Mouse (Mus musculus) embryonic stem cell, embryonic (primary cell): Measurements from ENCODE around the gene Klhl42.

ENCODE experiments used
- CTCF ChIA-PET, 4 experiments: fragments of 300-600 bp in 2 of 4; fragments of 350-600 bp in 2 of 4; sonication (Branson Sonifier 250); formaldehyde crosslinking; loops; one replicate each; lab custom pipeline; 2022; ENCODE audit warnings: inconsistent platforms in 2 of 4; lab: Charles Lee
- POLR2A ChIA-PET, 4 experiments: fragments of 300-600 bp in 2 of 4; fragments of 350-600 bp in 2 of 4; sonication (Branson Sonifier 250); formaldehyde crosslinking; loops; one replicate each; lab custom pipeline; 2022; ENCODE audit warnings: antibody characterized with exemption in 4 of 4, inconsistent platforms in 1 of 4; lab: Charles Lee

Klhl42 gene

GRCm38 (mm10) chr6:147075808-147076387 lies 15.3 kb upstream of the Klhl42 start:
- POLR2A ChIA-PET: interaction anchor here (0.9 to 2.9 kb wide), 17 partner anchors 9 to 55 kb away, joined by 3 to 47 read pairs (median 5); partner anchors contain the start of genes Klhl42 (in 3 of the 4), Mansc4 (in 2 of the 4) and Mrps35 (in 2 of the 4)
- CTCF ChIA-PET: interaction anchor here in 3 of 4 experiments (0.6 to 1.9 kb wide), 8 partner anchors 10 to 242 kb away, joined by 3 to 8 read pairs (median 4); no protein-coding TSS in a partner anchor

- CTCF ChIA-PET: interaction anchor here in 1 of 4 experiments (0.5 to 1.9 kb wide), 5 partner anchors 29 to 442 kb away, joined by 3 to 8 read pairs (median 4); no protein-coding TSS in a partner anchor
- POLR2A ChIA-PET: interaction anchor here in 3 of 4 experiments (0.5 to 2.9 kb wide), 21 partner anchors 9 to 1869 kb away, joined by 3 to 47 read pairs (median 5); partner anchors contain the start of genes Mansc4 (in 3 of the 3), Klhl42 (in 2 of the 3), Mrps35 (in 2 of the 3) and Ergic2 (in 1 of the 3)
Observed at GRCm38 (mm10) chr6:147076878-147077277, 14.3 kb upstream of the Klhl42 start.

GRCm38 (mm10) chr6:147079919-147080318 lies 11.3 kb upstream of the Klhl42 start:
- CTCF ChIA-PET: interaction anchor here in 1 of 4 experiments (0.8 kb wide), 1 partner anchor 9 kb away, joined by 3 read pairs; no protein-coding TSS in a partner anchor
- POLR2A ChIA-PET: interaction anchor here in 3 of 4 experiments (0.6 to 3.0 kb wide), 15 partner anchors 9 to 871 kb away, joined by 3 to 19 read pairs (median 3); partner anchors contain the start of genes Klhl42 (in 2 of the 3), Mrps35 (in 1 of the 3) and Rep15 (in 1 of the 3)

DNA sequence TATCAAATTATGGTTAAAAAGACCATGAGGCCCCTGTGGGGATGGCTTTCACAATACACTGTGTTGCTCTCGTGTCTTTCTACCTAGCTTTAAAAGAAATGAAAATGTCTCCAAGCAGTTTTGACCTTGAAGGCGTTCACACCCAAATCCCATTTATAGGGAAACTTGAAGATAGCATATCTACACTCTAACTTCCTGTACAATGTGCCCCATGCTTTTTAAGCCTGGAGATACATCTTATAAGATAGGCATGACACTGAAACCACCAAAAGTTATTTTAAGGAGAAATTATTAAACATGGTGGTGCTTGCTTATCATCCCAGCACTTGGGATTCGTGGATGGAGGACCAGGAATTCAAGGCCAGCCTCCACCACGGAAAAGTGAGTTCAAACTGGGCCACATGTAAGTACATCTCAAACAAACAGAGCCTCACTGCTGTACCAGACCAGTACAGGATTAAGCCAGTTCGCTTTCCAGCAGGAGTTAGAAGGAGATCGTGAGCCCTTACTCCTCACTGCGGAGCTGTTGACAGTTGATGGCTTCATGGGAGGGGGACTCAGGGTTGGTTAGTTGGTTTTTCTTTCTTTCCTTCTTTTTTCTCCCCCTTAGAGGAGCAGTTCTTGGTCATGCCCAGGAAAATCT lies 5.7 kb upstream of the Klhl42 start:
- POLR2A ChIA-PET: interaction anchor here in 3 of 4 experiments (0.6 to 3.8 kb wide), 16 partner anchors 9 to 1126 kb away, joined by 3 to 47 read pairs (median 3); partner anchors contain the start of gene Mrps35 (in 1 of the 3)
- CTCF ChIA-PET: no interaction called here

- POLR2A ChIA-PET: interaction anchor here in 3 of 4 experiments (0.6 to 3.8 kb wide), 12 partner anchors 9 to 1119 kb away, joined by 3 to 47 read pairs (median 3); no protein-coding TSS in a partner anchor
Observed at GRCm38 (mm10) chr6:147086594-147087225, 4.5 kb upstream of the Klhl42 start, which contains the start of gene Mansc4. Gene Mansc4 (minus strand): TSS chr6:147087032.

GRCm38 (mm10) chr6:147087736-147088135 lies 3.4 kb upstream of the Klhl42 start:
- POLR2A ChIA-PET: interaction anchor here in 3 of 4 experiments (0.7 to 3.8 kb wide), 6 partner anchors 11 to 381 kb away, joined by 3 to 47 read pairs (median 4); no protein-coding TSS in a partner anchor
- CTCF ChIA-PET: interaction anchor here (0.5 to 1.5 kb wide), 5 partner anchors 29 to 264 kb away, joined by 3 to 6 read pairs (median 4); no protein-coding TSS in a partner anchor

More at GRCm38 (mm10) chr6:147086594-147087225, 4.5 kb upstream of the Klhl42 start, which contains the start of gene Mansc4:
- CTCF ChIA-PET: interaction anchor here in 2 of 4 experiments (0.5 to 1.5 kb wide), 6 partner anchors 19 to 241 kb away, joined by 3 to 10 read pairs (median 4); no protein-coding TSS in a partner anchor

GRCm38 (mm10) chr6:147088517-147088916 lies 2.7 kb upstream of the Klhl42 start:
- ChIA-PET CTCF (no interaction called here), POLR2A (no interaction called here)

DNA sequence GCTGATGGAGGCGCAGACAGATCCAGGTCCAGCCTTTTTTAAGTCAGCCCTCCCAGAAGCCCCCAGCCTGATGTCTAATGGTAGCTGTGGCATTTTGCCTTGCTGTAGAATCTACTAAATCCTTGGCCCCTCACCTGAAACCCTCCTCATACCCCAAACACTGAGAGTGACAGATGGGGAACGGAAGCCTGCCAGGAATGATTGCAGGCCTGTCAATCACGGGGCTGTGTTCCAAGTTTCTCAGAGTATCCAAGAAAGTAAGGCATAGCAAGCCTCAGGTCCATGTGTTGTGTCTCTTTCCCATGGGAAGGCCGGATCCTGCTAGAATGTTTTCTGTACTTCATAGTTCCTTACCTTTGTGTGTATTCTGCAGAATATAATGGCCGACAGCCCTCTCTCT lies 988 bp upstream of the Klhl42 start:
- ChIA-PET CTCF (no interaction called here), POLR2A (interaction anchor here in 3 of 4 experiments (0.7 to 4.8 kb wide), 10 partner anchors 9 to 335 kb away, joined by 3 to 30 read pairs (median 6); partner anchors contain the start of gene Mrps35 (in 1 of the 3))

DNA sequence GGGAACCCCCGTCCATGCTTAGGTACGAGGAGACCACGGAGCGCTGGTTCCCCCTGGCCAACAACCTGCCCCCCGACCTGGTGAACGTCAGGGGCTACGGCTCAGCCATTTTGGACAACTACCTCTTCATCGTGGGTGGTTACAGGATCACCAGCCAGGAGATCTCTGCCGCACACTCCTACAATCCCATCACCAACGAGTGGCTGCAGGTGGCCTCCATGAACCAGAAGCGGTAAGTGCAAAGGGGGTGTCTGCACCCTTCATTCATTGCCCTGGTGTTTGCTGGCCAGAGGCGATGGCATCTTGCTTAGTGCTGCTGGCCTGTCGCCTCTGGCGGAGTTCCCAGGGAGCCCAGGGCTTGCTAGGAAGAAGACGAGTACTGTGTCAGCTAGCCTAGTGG lies 957 bp downstream of the Klhl42 start:
- POLR2A ChIA-PET: interaction anchor here (0.6 to 4.8 kb wide), 22 partner anchors 10 to 204 kb away, joined by 3 to 30 read pairs (median 4); partner anchors contain the start of genes Mrps35 (in 3 of the 4) and Ppfibp1 (in 1 of the 4)
- CTCF ChIA-PET: interaction anchor here in 1 of 4 experiments (0.6 kb wide), 1 partner anchor 148 kb away, joined by 3 read pairs; no protein-coding TSS in a partner anchor

DNA sequence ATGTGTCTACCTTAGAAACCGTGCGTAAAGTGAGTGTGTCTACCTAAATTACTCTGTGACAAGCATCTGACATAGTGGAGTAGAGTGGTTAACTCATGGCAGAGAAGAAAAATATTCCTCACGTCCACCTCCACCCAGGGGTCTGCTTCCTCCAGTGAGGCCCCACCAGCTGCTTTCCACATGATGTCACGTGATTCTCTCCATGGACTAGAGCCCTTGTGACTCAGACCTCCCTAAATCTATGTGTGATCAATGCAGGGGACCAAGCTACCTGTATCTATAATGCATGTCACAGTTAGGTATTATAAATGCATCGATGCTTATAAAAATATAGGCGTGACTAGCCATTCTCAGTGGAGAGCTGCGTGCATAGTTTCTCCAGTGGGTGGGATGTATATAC lies 3.6 kb downstream of the Klhl42 start:
- CTCF ChIA-PET: interaction anchor here in 2 of 4 experiments (0.6 to 0.8 kb wide), 2 partner anchors 39 to 261 kb away, joined by 3 read pairs; no protein-coding TSS in a partner anchor
- POLR2A ChIA-PET: interaction anchor here in 3 of 4 experiments (0.7 to 4.8 kb wide), 9 partner anchors 9 to 26 kb away, joined by 3 to 23 read pairs (median 4); no protein-coding TSS in a partner anchor

- ChIA-PET POLR2A (interaction anchor here in 2 of 4 experiments (0.6 to 1.3 kb wide), 4 partner anchors 10 to 282 kb away, joined by 3 to 8 read pairs (median 3); partner anchors contain the start of gene Mansc4 (in 1 of the 2)), CTCF (interaction anchor here in 1 of 4 experiments (0.8 to 1.2 kb wide), 2 partner anchors 20 to 271 kb away, joined by 3 to 5 read pairs; no protein-coding TSS in a partner anchor)
Observed at GRCm38 (mm10) chr6:147096109-147096508, 4.9 kb downstream of the Klhl42 start.

GRCm38 (mm10) chr6:147096934-147097333 lies 5.8 kb downstream of the Klhl42 start:
- ChIA-PET CTCF (interaction anchor here in 2 of 4 experiments (0.6 to 1.2 kb wide), 2 partner anchors 20 to 637 kb away, joined by 3 read pairs; no protein-coding TSS in a partner anchor), POLR2A (interaction anchor here in 2 of 4 experiments (0.6 to 1.4 kb wide), 6 partner anchors 14 to 81 kb away, joined by 3 to 5 read pairs (median 4); no protein-coding TSS in a partner anchor)

DNA sequence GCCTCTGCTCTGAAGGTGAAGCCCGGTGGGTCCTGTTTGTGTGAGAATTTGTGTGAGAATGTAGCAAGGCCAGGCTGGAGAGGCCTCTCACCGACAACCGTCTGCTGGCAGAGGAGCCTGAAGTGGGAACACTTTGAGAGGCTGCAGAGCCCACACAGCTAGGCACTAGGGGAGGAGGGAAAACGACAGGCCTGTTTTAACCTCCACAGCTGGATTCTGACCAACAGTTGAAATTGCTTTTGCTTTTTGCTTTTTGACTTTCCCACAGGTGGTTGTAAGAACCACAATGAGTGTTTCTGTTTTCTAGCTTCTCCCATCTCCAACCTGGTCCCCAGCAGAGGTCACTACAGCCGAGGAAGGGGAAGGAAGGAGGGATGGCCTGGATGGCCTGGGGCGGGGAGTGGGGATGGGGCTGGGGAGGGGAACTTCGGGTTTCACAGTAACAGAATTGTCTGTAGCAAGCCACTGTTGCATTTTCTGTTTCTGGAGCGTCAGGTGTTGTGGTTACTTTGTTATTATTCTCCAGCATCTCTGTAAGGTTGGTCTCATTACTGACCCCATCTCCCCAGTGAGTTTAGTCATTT lies 6.3 kb downstream of the Klhl42 start:
- ChIA-PET CTCF (interaction anchor here in 3 of 4 experiments (0.6 to 1.2 kb wide), 3 partner anchors 19 to 1105 kb away, joined by 3 read pairs; no protein-coding TSS in a partner anchor), POLR2A (interaction anchor here in 2 of 4 experiments (0.6 to 1.4 kb wide), 7 partner anchors 14 to 81 kb away, joined by 3 to 5 read pairs (median 4); no protein-coding TSS in a partner anchor)

DNA sequence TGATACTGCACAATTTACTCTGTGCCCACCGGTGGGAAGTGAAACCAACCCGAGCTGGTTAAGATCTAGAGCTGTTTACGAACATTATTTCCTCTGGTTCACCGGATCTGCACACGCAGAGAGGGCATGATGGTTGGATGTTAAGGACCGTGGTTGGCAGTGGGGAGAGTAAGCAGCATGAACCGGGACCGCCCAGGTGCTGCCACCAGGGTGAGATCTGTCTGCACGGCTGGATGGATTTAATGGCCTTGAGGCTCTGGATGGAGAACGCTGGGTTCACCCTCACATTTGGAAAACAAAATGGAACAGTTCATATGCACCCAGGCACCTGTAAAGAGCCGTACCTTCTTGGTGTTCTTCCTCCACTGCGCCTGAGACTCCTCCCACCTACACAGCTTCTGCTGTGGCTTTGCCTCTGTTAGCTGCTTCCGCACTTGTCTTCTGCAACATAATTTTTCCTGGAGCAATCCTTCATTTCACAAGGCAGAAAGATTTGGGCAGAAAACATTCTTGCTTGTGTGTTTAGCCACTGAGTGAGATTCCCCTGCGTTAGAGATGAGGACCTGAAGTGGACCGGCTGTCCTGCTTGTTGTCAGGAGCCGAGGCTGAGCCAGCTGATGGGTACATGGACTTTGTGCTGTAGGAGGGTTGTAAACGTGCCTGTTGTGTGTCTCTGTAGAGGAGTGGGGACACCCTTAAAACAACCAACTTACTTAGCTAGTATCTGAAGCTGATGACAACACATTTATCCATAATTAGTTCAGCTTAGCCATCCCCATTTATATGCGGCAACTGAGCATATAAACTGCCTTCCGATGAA lies 8.5 kb downstream of the Klhl42 start:
- POLR2A ChIA-PET: interaction anchor here (0.6 to 2.2 kb wide), 9 partner anchors 9 to 57 kb away, joined by 3 to 6 read pairs (median 3); partner anchors contain the start of gene Mrps35 (in 1 of the 4)
- CTCF ChIA-PET: interaction anchor here in 1 of 4 experiments (0.7 to 0.9 kb wide), 2 partner anchors 41 to 141 kb away, joined by 3 read pairs; no protein-coding TSS in a partner anchor

- ChIA-PET CTCF (no interaction called here), POLR2A (interaction anchor here in 1 of 4 experiments (2.0 to 2.7 kb wide), 2 partner anchors 9 to 60 kb away, joined by 4 to 7 read pairs; partner anchors contain the start of gene Mrps35)
Observed at GRCm38 (mm10) chr6:147102293-147102692, 11.1 kb downstream of the Klhl42 start.
